Mouse (Mus musculus): ENCODE measurements around the gene Prkd1. TPM values are rescaled to one million over a fixed set of nuclear protein-coding genes. Genes with fewer than 3 reads are reported as not detected.

Prkd1 gene
- polyA plus RNA-seq, 1 experiment from 2014 or later: 1.5 TPM

- H3K36me3 ChIP-seq (ENCODE audit: control insufficient read depth, insufficient read depth): no peaks in the 10 kb centered on the region
- TF ChIP-seq CTCF (IDR thresholded peaks at IDR 0.05; ENCODE audit: low read depth): no peak
- H3K27me3 ChIP-seq (replicated peaks; ENCODE audit: control insufficient read depth, insufficient read depth, low read length): no peaks in the 10 kb centered on the region
- ATAC-seq: no peak
- H3K4me3 ChIP-seq (ENCODE audit: low read depth, low read length): no peak overlapping the region
- H3K9me3 ChIP-seq (ENCODE audit: control insufficient read depth): no peaks in the 10 kb centered on the region
- 85% methylated on average over 3 of the region's 3 CpGs for whole genome bisulfite sequencing
- H3K9ac ChIP-seq (ENCODE audit: low read depth, low read length): no peak overlapping the region
- no peak overlapping the region for H3K27ac ChIP-seq (ENCODE audit: low read depth, low read length)
- no peaks in the 10 kb centered on the region for H3K4me1 ChIP-seq (replicated peaks; ENCODE audit: control insufficient read depth, insufficient read depth, low read length)
- no peak overlapping the region for H3K4me2 ChIP-seq (replicated peaks; ENCODE audit: low read depth)
Observed at GRCm38 (mm10) chr12:50499796-50500504, 148.9 kb downstream of the Prkd1 start.

- no peak overlapping the region for H3K27ac ChIP-seq (ENCODE audit: low read depth, low read length)
- H3K9me3 ChIP-seq (ENCODE audit: control insufficient read depth): no peaks in the 10 kb centered on the region
- no peak overlapping the region for H3K4me3 ChIP-seq (ENCODE audit: low read depth, low read length)
- no peaks in the 10 kb centered on the region for H3K4me1 ChIP-seq (replicated peaks; ENCODE audit: control insufficient read depth, insufficient read depth, low read length)
- no peaks in the 10 kb centered on the region for H3K27me3 ChIP-seq (replicated peaks; ENCODE audit: control insufficient read depth, insufficient read depth, low read length)
- ATAC-seq: no peak
- no peak overlapping the region for H3K4me2 ChIP-seq (replicated peaks; ENCODE audit: low read depth)
- WGBS: 63% methylated on average over 3 of the region's 3 CpGs
- H3K36me3 ChIP-seq (ENCODE audit: control insufficient read depth, insufficient read depth): no peaks in the 10 kb centered on the region
- H3K9ac ChIP-seq (ENCODE audit: low read depth, low read length): no peak overlapping the region
- TF ChIP-seq CTCF (IDR thresholded peaks at IDR 0.05; ENCODE audit: low read depth): no peak
Observed at GRCm38 (mm10) chr12:50496006-50496405, 152.9 kb downstream of the Prkd1 start.

- ATAC-seq: no peak
- 85% methylated on average over 7 of the region's 7 CpGs for WGBS
- H3K9ac ChIP-seq (ENCODE audit: low read depth, low read length): no peak overlapping the region
Observed at GRCm38 (mm10) chr12:50479784-50480183, 169.1 kb downstream of the Prkd1 start.

GRCm38 (mm10) chr12:50457151-50457550, 191.7 kb downstream of the Prkd1 start:
- H3K9ac ChIP-seq (ENCODE audit: low read depth, low read length): no peak overlapping the region
- 85% methylated on average over 3 of the region's 3 CpGs for WGBS
- H3K9me3 ChIP-seq (ENCODE audit: control insufficient read depth): no peaks in the 10 kb centered on the region
- no peak overlapping the region for H3K4me2 ChIP-seq (replicated peaks; ENCODE audit: low read depth)
- H3K4me1 ChIP-seq (replicated peaks; ENCODE audit: control insufficient read depth, insufficient read depth, low read length): no peaks in the 10 kb centered on the region
- H3K27ac ChIP-seq (ENCODE audit: low read depth, low read length): no peak overlapping the region
- no peak for ATAC-seq
- H3K27me3 ChIP-seq (replicated peaks; ENCODE audit: control insufficient read depth, insufficient read depth, low read length): no peaks in the 10 kb centered on the region
- H3K36me3 ChIP-seq (ENCODE audit: control insufficient read depth, insufficient read depth): no peaks in the 10 kb centered on the region
- H3K4me3 ChIP-seq (ENCODE audit: low read depth, low read length): no peak overlapping the region
- TF ChIP-seq CTCF (IDR thresholded peaks at IDR 0.05; ENCODE audit: low read depth): no peak

More at GRCm38 (mm10) chr12:50479784-50480183, 169.1 kb downstream of the Prkd1 start:
- H3K27me3 ChIP-seq (replicated peaks; ENCODE audit: control insufficient read depth, insufficient read depth, low read length): no peaks in the 10 kb centered on the region
- no peaks in the 10 kb centered on the region for H3K4me1 ChIP-seq (replicated peaks; ENCODE audit: control insufficient read depth, insufficient read depth, low read length)
- TF ChIP-seq CTCF (IDR thresholded peaks at IDR 0.05; ENCODE audit: low read depth): no peak
- H3K4me2 ChIP-seq (replicated peaks; ENCODE audit: low read depth): no peak overlapping the region
- no peak overlapping the region for H3K27ac ChIP-seq (ENCODE audit: low read depth, low read length)
- no peaks in the 10 kb centered on the region for H3K9me3 ChIP-seq (ENCODE audit: control insufficient read depth)
- H3K4me3 ChIP-seq (ENCODE audit: low read depth, low read length): no peak overlapping the region
- no peaks in the 10 kb centered on the region for H3K36me3 ChIP-seq (ENCODE audit: control insufficient read depth, insufficient read depth)

GRCm38 (mm10) chr12:50451761-50452160, 197.1 kb downstream of the Prkd1 start:
- Histone ChIP-seq H3K4me2 (replicated peaks; ENCODE audit: low read depth) (no peak overlapping the region), H3K9me3 (ENCODE audit: control insufficient read depth) (no peaks in the 10 kb centered on the region), H3K9ac (ENCODE audit: low read depth, low read length) (no peak overlapping the region), H3K27me3 (replicated peaks; ENCODE audit: control insufficient read depth, insufficient read depth, low read length) (no peaks in the 10 kb centered on the region), H3K27ac (ENCODE audit: low read depth, low read length) (no peak overlapping the region), H3K4me3 (ENCODE audit: low read depth, low read length) (no peak overlapping the region), H3K36me3 (ENCODE audit: control insufficient read depth, insufficient read depth) (no peaks in the 10 kb centered on the region), H3K4me1 (replicated peaks; ENCODE audit: control insufficient read depth, insufficient read depth, low read length) (no peaks in the 10 kb centered on the region)
- no peak for TF ChIP-seq CTCF (IDR thresholded peaks at IDR 0.05; ENCODE audit: low read depth)
- no peak for ATAC-seq
- WGBS: 90% methylated on average over 3 of the region's 3 CpGs

- H3K27ac ChIP-seq (ENCODE audit: low read depth, low read length): no peak overlapping the region
- no peaks in the 10 kb centered on the region for H3K27me3 ChIP-seq (replicated peaks; ENCODE audit: control insufficient read depth, insufficient read depth, low read length)
- no peak overlapping the region for H3K9ac ChIP-seq (ENCODE audit: low read depth, low read length)
- no peak for ATAC-seq
- no peaks in the 10 kb centered on the region for H3K36me3 ChIP-seq (ENCODE audit: control insufficient read depth, insufficient read depth)
- no peaks in the 10 kb centered on the region for H3K4me1 ChIP-seq (replicated peaks; ENCODE audit: control insufficient read depth, insufficient read depth, low read length)
- TF ChIP-seq CTCF (IDR thresholded peaks at IDR 0.05; ENCODE audit: low read depth): no peak
- no peak overlapping the region for H3K4me3 ChIP-seq (ENCODE audit: low read depth, low read length)
- H3K4me2 ChIP-seq (replicated peaks; ENCODE audit: low read depth): no peak overlapping the region
- no peaks in the 10 kb centered on the region for H3K9me3 ChIP-seq (ENCODE audit: control insufficient read depth)
- 92% methylated on average over 6 of the region's 6 CpGs for whole genome bisulfite sequencing
Observed at GRCm38 (mm10) chr12:50436660-50437059, 212.2 kb downstream of the Prkd1 start.
